Mouse (Mus musculus): ENCODE measurements at regions not wholly inside any gene's neighbourhood (a gene's known extent, or its start where the extent isn't known, plus 50 kb on each side); places are given as distances from the start of the nearest gene placed in this dataset.

DNA sequence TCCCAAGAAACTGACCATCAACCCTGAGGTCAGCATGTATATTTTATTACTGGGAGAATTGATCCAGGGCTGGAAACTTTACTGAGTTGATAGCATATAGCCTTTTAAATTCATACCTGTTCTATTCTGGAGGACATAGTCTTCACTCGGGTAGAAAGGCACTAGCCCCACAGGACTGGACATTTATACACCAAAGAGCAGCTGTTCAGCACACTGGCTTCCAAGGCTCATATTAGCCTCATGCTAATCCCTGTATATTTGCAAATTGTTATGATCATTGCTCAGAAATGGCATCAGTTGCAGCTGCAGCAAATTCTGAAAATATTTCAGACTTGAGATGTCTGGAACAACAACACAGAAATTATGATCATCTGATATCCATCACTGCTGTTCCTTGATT is 547.2 kb downstream of the Tusc1 start:
- H3ac ChIP-seq (ENCODE audit: control insufficient read depth, insufficient read length): no peak overlapping the region
- no peaks in the 10 kb centered on the region for H3K27me3 ChIP-seq (ENCODE audit: control insufficient read depth, insufficient read depth, insufficient read length)
- H3K4me2 ChIP-seq (ENCODE audit: low read depth): no peak overlapping the region
- H3K36me3 ChIP-seq (ENCODE audit: control insufficient read depth, insufficient read depth): no peaks in the 10 kb centered on the region
- no peak for TF ChIP-seq USF1 (IDR thresholded peaks at IDR 0.05; ENCODE audit: low read depth)
- no peak for TF ChIP-seq TCF3 (IDR thresholded peaks at IDR 0.05; ENCODE audit: insufficient read length, low read depth)
- TF ChIP-seq POLR2A (IDR thresholded peaks at IDR 0.05; ENCODE audit: insufficient read length, low read depth): no peak
- TF ChIP-seq E2F4 (IDR thresholded peaks at IDR 0.05; ENCODE audit: insufficient read depth): no peak
- no peak for TF ChIP-seq POLR2AphosphoS2 (IDR thresholded peaks at IDR 0.05; ENCODE audit: insufficient read length, low read depth)
- TF ChIP-seq SRF (IDR thresholded peaks at IDR 0.05; ENCODE audit: control insufficient read depth, insufficient read length, low read depth): no peak
- TF ChIP-seq CEBPB (IDR thresholded peaks at IDR 0.05; ENCODE audit: insufficient read depth, poor library complexity, severe bottlenecking): peak; percentile 58
- TF ChIP-seq TCF12 (IDR thresholded peaks at IDR 0.05; ENCODE audit: insufficient read depth, poor library complexity, severe bottlenecking): peak; percentile 46
- peak in 1 of 3 experiments; percentile 82 for TF ChIP-seq MYOG (IDR thresholded peaks at IDR 0.05; ENCODE audit: control insufficient read depth in 1 of 3, insufficient read depth in 1 of 3, insufficient read length in 2 of 3, low read depth in 2 of 3)
- peak in 2 of 3 experiments; percentile 63 to 79 for TF ChIP-seq MYOD1 (IDR thresholded peaks at IDR 0.05; ENCODE audit: control insufficient read depth in 1 of 3, insufficient read length in 2 of 3, low read depth in 2 of 3)
- TF ChIP-seq MAX (IDR thresholded peaks at IDR 0.05; ENCODE audit: low read depth): no peak
- no peak for TF ChIP-seq REST (IDR thresholded peaks at IDR 0.05; ENCODE audit: insufficient read depth, insufficient read length)
- H3K4me3 ChIP-seq: no peak overlapping the region
- no peaks in the 10 kb centered on the region for H3K79me2 ChIP-seq (ENCODE audit: control insufficient read depth, insufficient read depth)

DNA sequence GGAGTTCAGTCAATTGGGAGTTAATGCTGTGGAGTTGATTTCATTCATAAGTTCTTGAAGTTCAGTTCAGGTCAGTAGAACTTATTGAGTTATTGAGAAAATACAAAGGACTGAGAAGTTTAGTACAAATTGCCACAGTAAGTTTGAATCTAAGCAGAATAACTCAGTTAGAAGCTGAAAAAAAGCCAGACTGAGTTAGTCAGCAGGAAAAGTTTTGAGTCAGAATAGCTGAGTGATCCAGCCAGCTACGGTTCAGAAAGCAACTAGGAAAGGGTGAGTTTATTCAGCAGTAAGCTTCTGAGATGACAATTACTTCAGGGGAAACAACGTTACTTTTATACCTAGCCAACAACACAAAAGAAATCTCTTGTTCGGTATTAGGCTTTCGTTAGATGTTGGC is 557.2 kb downstream of the Tusc1 start:
- Histone ChIP-seq H3K4me2 (ENCODE audit: low read depth) (no peak overlapping the region), H3ac (ENCODE audit: control insufficient read depth, insufficient read length) (no peak overlapping the region), H3K36me3 (ENCODE audit: control insufficient read depth, insufficient read depth) (no peaks in the 10 kb centered on the region), H3K4me3 (no peak overlapping the region), H3K27me3 (ENCODE audit: control insufficient read depth, insufficient read depth, insufficient read length) (no peaks in the 10 kb centered on the region), H3K79me2 (ENCODE audit: control insufficient read depth, insufficient read depth) (no peaks in the 10 kb centered on the region)
- TF ChIP-seq MYOG (IDR thresholded peaks at IDR 0.05; ENCODE audit: control insufficient read depth in 1 of 3, insufficient read depth in 1 of 3, insufficient read length in 2 of 3, low read depth in 2 of 3) (no peak), E2F4 (IDR thresholded peaks at IDR 0.05; ENCODE audit: insufficient read depth) (no peak), POLR2AphosphoS2 (IDR thresholded peaks at IDR 0.05; ENCODE audit: insufficient read length, low read depth) (no peak), CEBPB (IDR thresholded peaks at IDR 0.05; ENCODE audit: insufficient read depth, poor library complexity, severe bottlenecking) (no peak), POLR2A (IDR thresholded peaks at IDR 0.05; ENCODE audit: insufficient read length, low read depth) (no peak), SRF (IDR thresholded peaks at IDR 0.05; ENCODE audit: control insufficient read depth, insufficient read length, low read depth) (no peak), MAX (IDR thresholded peaks at IDR 0.05; ENCODE audit: low read depth) (no peak), MYOD1 (IDR thresholded peaks at IDR 0.05; ENCODE audit: control insufficient read depth in 1 of 3, insufficient read length in 2 of 3, low read depth in 2 of 3) (no peak), TCF12 (IDR thresholded peaks at IDR 0.05; ENCODE audit: insufficient read depth, poor library complexity, severe bottlenecking) (no peak), USF1 (IDR thresholded peaks at IDR 0.05; ENCODE audit: low read depth) (no peak), REST (IDR thresholded peaks at IDR 0.05; ENCODE audit: insufficient read depth, insufficient read length) (no peak), TCF3 (IDR thresholded peaks at IDR 0.05; ENCODE audit: insufficient read length, low read depth) (no peak)

DNA sequence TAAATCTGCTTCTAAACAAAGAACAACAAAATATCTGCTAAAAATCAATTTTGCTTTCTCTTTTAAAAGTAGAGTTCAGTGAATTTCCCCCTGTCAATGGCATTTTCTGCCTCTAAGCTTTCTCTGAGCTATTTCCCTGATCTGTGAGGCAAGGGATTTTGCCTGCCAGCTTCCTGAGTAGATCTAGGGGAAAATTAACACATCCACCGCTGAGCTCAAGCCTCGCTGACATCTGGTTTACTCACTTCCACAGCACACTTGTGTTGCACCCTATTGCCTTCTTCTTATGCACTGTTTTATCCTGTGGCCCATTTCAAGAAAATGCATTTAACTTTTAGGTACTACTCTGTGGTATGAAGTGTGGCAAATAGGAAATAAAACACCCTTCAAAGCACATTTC is 556.5 kb upstream of the Gm12666 start:
- Histone ChIP-seq H3K36me3 (ENCODE audit: control insufficient read depth, insufficient read depth) (no peaks in the 10 kb centered on the region), H3K4me3 (no peak overlapping the region), H3K79me2 (ENCODE audit: control insufficient read depth, insufficient read depth) (no peaks in the 10 kb centered on the region), H3ac (ENCODE audit: control insufficient read depth, insufficient read length) (no peak overlapping the region), H3K4me2 (ENCODE audit: low read depth) (no peak overlapping the region), H3K27me3 (ENCODE audit: control insufficient read depth, insufficient read depth, insufficient read length) (no peaks in the 10 kb centered on the region)
- TF ChIP-seq E2F4 (IDR thresholded peaks at IDR 0.05; ENCODE audit: insufficient read depth) (no peak), POLR2AphosphoS2 (IDR thresholded peaks at IDR 0.05; ENCODE audit: insufficient read length, low read depth) (no peak), TCF3 (IDR thresholded peaks at IDR 0.05; ENCODE audit: insufficient read length, low read depth) (no peak), CEBPB (IDR thresholded peaks at IDR 0.05; ENCODE audit: insufficient read depth, poor library complexity, severe bottlenecking) (no peak), TCF12 (IDR thresholded peaks at IDR 0.05; ENCODE audit: insufficient read depth, poor library complexity, severe bottlenecking) (no peak), REST (IDR thresholded peaks at IDR 0.05; ENCODE audit: insufficient read depth, insufficient read length) (no peak), POLR2A (IDR thresholded peaks at IDR 0.05; ENCODE audit: insufficient read length, low read depth) (no peak), USF1 (IDR thresholded peaks at IDR 0.05; ENCODE audit: low read depth) (no peak), MYOD1 (IDR thresholded peaks at IDR 0.05; ENCODE audit: control insufficient read depth in 1 of 3, insufficient read length in 2 of 3, low read depth in 2 of 3) (no peak), MAX (IDR thresholded peaks at IDR 0.05; ENCODE audit: low read depth) (no peak), SRF (IDR thresholded peaks at IDR 0.05; ENCODE audit: control insufficient read depth, insufficient read length, low read depth) (no peak), MYOG (IDR thresholded peaks at IDR 0.05; ENCODE audit: control insufficient read depth in 1 of 3, insufficient read depth in 1 of 3, insufficient read length in 2 of 3, low read depth in 2 of 3) (no peak)

GRCm38 (mm10) chr4:92746233-92746632 is 554.7 kb upstream of the Gm12666 start:
- no peak overlapping the region for H3K4me2 ChIP-seq (ENCODE audit: low read depth)
- H3K36me3 ChIP-seq (ENCODE audit: control insufficient read depth, insufficient read depth): no peaks in the 10 kb centered on the region
- TF ChIP-seq TCF3 (IDR thresholded peaks at IDR 0.05; ENCODE audit: insufficient read length, low read depth): no peak
- TF ChIP-seq SRF (IDR thresholded peaks at IDR 0.05; ENCODE audit: control insufficient read depth, insufficient read length, low read depth): no peak
- TF ChIP-seq MYOD1 (IDR thresholded peaks at IDR 0.05; ENCODE audit: control insufficient read depth in 1 of 3, insufficient read length in 2 of 3, low read depth in 2 of 3): no peak
- no peak for TF ChIP-seq MAX (IDR thresholded peaks at IDR 0.05; ENCODE audit: low read depth)
- no peak for TF ChIP-seq REST (IDR thresholded peaks at IDR 0.05; ENCODE audit: insufficient read depth, insufficient read length)
- no peak for TF ChIP-seq E2F4 (IDR thresholded peaks at IDR 0.05; ENCODE audit: insufficient read depth)
- no peak for TF ChIP-seq CEBPB (IDR thresholded peaks at IDR 0.05; ENCODE audit: insufficient read depth, poor library complexity, severe bottlenecking)
- TF ChIP-seq USF1 (IDR thresholded peaks at IDR 0.05; ENCODE audit: low read depth): no peak
- TF ChIP-seq POLR2A (IDR thresholded peaks at IDR 0.05; ENCODE audit: insufficient read length, low read depth): no peak
- TF ChIP-seq MYOG (IDR thresholded peaks at IDR 0.05; ENCODE audit: control insufficient read depth in 1 of 3, insufficient read depth in 1 of 3, insufficient read length in 2 of 3, low read depth in 2 of 3): no peak
- TF ChIP-seq POLR2AphosphoS2 (IDR thresholded peaks at IDR 0.05; ENCODE audit: insufficient read length, low read depth): no peak
- H3K79me2 ChIP-seq (ENCODE audit: control insufficient read depth, insufficient read depth): no peaks in the 10 kb centered on the region
- no peak overlapping the region for H3K4me3 ChIP-seq
- H3K27me3 ChIP-seq (ENCODE audit: control insufficient read depth, insufficient read depth, insufficient read length): no peaks in the 10 kb centered on the region
- no peak overlapping the region for H3ac ChIP-seq (ENCODE audit: control insufficient read depth, insufficient read length)

Measured in myocyte (in vitro differentiated cells).